Mouse (Mus musculus) CH12.LX (cell line): ENCODE results near the gene Adss. TPM values are rescaled to one million over a fixed set of nuclear protein-coding genes. Genes with fewer than 3 reads are reported as not detected.
"Not testable (repeated sequence)": the region's sequence is repeated elsewhere in the genome, so short reads cannot be mapped to it uniquely, and the experiment has no call there.

Experiments used
- DNase-seq: peaks from one replicate; pipeline ENCODE4 v3.0.0-alpha.2; 2013; ENCODE audit errors: extremely low read depth
- H3K27ac ChIP-seq: 2 replicates; pipeline ENCODE4 v1.5.1; 2012; ENCODE audit warnings: low read depth, mild to moderate bottlenecking, control low read depth, moderate library complexity; ENCODE audit not compliant: insufficient read depth
- H3K27me3 ChIP-seq: replicated peaks from 2 replicates; pipeline ENCODE3; 2012; ENCODE audit warnings: inconsistent platforms
- H3K36me3 ChIP-seq, 2 experiments: replicated peaks in 1 of 2; 2 replicates each; pipeline versions ENCODE3 to v1.6.1; 2012; ENCODE audit warnings: inconsistent platforms in 1 of 2, low read length in 1 of 2, mild to moderate bottlenecking in 1 of 2, mixed read lengths in 1 of 2, moderate library complexity in 1 of 2; ENCODE audit not compliant: control insufficient read depth in 1 of 2, insufficient read depth in 1 of 2
- H3K4me1 ChIP-seq, 2 experiments: 2 replicates each; pipeline ENCODE4 v1.6.1; 2012; ENCODE audit warnings: inconsistent platforms in 1 of 2, moderate library complexity in 1 of 2; ENCODE audit not compliant: insufficient read depth in 2 of 2, control insufficient read depth in 1 of 2
- H3K4me2 ChIP-seq: 2 replicates; pipeline ENCODE4 v1.6.1; 2012; ENCODE audit warnings: low read depth, mild to moderate bottlenecking, control low read depth; ENCODE audit not compliant: poor library complexity, insufficient read depth, severe bottlenecking
- H3K4me3 ChIP-seq, 3 experiments: fragments of 150-350 bp in 1 of 3; sonication (generic) in 1 of 3; replicated peaks in 1 of 3; 2 replicates each; pipeline versions ENCODE3 to v1.5.1; 2011 to 2012; ENCODE audit warnings: low read depth in 2 of 3, low read length in 2 of 3, mild to moderate bottlenecking in 2 of 3, moderate library complexity in 2 of 3, control low read depth in 1 of 3, improper control_type of control experiment in 1 of 3, inconsistent platforms in 1 of 3, mixed read lengths in 1 of 3; ENCODE audit not compliant: poor library complexity in 1 of 3
- H3K79me2 ChIP-seq: replicated peaks from 2 replicates; pipeline ENCODE4 v1.6.1; 2012; ENCODE audit warnings: mild to moderate bottlenecking, moderate library complexity; ENCODE audit not compliant: control insufficient read depth, poor library complexity, insufficient read depth, severe bottlenecking; ENCODE audit errors: extremely low read depth
- H3K9ac ChIP-seq: 2 replicates; pipeline ENCODE4 v1.6.1; 2012; ENCODE audit warnings: low read depth, mild to moderate bottlenecking, control low read depth, moderate library complexity; ENCODE audit not compliant: insufficient read depth
- H3K9me3 ChIP-seq: replicated peaks from 2 replicates; pipeline ENCODE3; 2012; ENCODE audit warnings: low read length, inconsistent platforms, mixed read lengths
- CTCF ChIP-seq, 2 experiments: IDR thresholded peaks in 1 of 2; conservative IDR thresholded peaks in 1 of 2; 2 replicates each; pipeline ENCODE4 v1.5.1; 2011 to 2012; ENCODE audit warnings: low read depth in 2 of 2, low read length in 2 of 2, improper control_type of control experiment in 1 of 2, inconsistent platforms in 1 of 2, mild to moderate bottlenecking in 1 of 2, moderate library complexity in 1 of 2
- E2F4 ChIP-seq: IDR thresholded peaks from 2 replicates; pipeline ENCODE4 v1.6.1; 2011; ENCODE audit warnings: low read depth, low read length, improper control_type of control experiment; ENCODE audit not compliant: insufficient replicate concordance
- GABPA ChIP-seq: IDR thresholded peaks from 2 replicates; pipeline ENCODE4 v1.6.1; 2012; ENCODE audit warnings: low read depth, low read length, improper control_type of control experiment, inconsistent platforms; ENCODE audit not compliant: insufficient replicate concordance
- RAD21 ChIP-seq: IDR thresholded peaks from 2 replicates; pipeline ENCODE4 v1.6.1; 2011; ENCODE audit warnings: low read depth, mild to moderate bottlenecking, low read length, improper control_type of control experiment, moderate library complexity
- SMC3 ChIP-seq: IDR thresholded peaks from 2 replicates; pipeline ENCODE4 v1.6.1; 2011; ENCODE audit warnings: low read depth, low read length, improper control_type of control experiment
- dilution Hi-C: fragments of 300-500 bp; cut with MboI; formaldehyde crosslinking; loops from 2 replicates; pipeline ENCODE4 v1.14.3; 2020; ENCODE audit warnings: low sequenced_read_pairs; ENCODE audit not compliant: extremely low pct_unique_long_range_greater_than_20kb, extremely low pct_ligation_motif_present
- in situ Hi-C: fragments of 300-500 bp; cut with MboI; formaldehyde crosslinking; loops from 3 replicates; pipeline ENCODE4 v1.14.3; 2019; ENCODE audit warnings: low sequenced_read_pairs, low pct_ligation_motif_present, low pct_unique_long_range_greater_than_20kb, mixed read lengths
- polyA plus RNA-seq: library from polyadenylated mRNA; unstranded; fragments of >175 nt; gene quantifications from 2 replicates; pipeline ENCODE4 v1.2.1, GENCODE M21; 2012; ENCODE audit warnings: low read depth; ENCODE audit not compliant: insufficient read length
- total RNA-seq, 2 experiments: library from RNA; depleted of rRNA; stranded (reverse); fragments of 300-350 nt in 1 of 2; fragments of >200 nt in 1 of 2; gene quantifications; 2 replicates each; pipeline ENCODE4 v1.2.3; 2012 to 2014

The Adss gene
- total and polyA plus RNA-seq, 3 experiments = 45.2 to 105 (median 95.5) TPM

GRCm38 (mm10) chr1:177845812-177846211, 49.5 kb upstream of the Adss start:
- H3K27me3 ChIP-seq, H3K9ac ChIP-seq, H3K27ac ChIP-seq, H3K9me3 ChIP-seq, H3K4me1 ChIP-seq, H3K79me2 ChIP-seq, dilution Hi-C loops, in situ Hi-C loops, H3K36me3 ChIP-seq, H3K4me3 ChIP-seq: not testable (repeated sequence)
- peak; percentile 29 for DNase-seq
- peak; percentile 30 to 37; a peak in 3 of 4 replicates for TF ChIP-seq CTCF (conservative IDR thresholded peaks at IDR 0.05 in 1 of 2, IDR thresholded peaks at IDR 0.05 in 1 of 2; ENCODE audit: low read depth in 2 of 2, low read length in 2 of 2)
- TF ChIP-seq, all 38 proteins: peak for 1; not testable (repeated sequence) for 37
- H3K4me2 ChIP-seq = not testable (repeated sequence)

- H3K4me2 ChIP-seq, in situ Hi-C loops, dilution Hi-C loops, DNase-seq, H3K27ac ChIP-seq, H3K4me1 ChIP-seq, H3K4me3 ChIP-seq, H3K79me2 ChIP-seq, H3K9me3 ChIP-seq, H3K36me3 ChIP-seq, H3K27me3 ChIP-seq, H3K9ac ChIP-seq: not testable (repeated sequence)
Observed at GRCm38 (mm10) chr1:177827776-177828175, 31.5 kb upstream of the Adss start.

GRCm38 (mm10) chr1:177806772-177807171, 10.5 kb upstream of the Adss start:
- H3K27ac ChIP-seq, H3K27me3 ChIP-seq, dilution Hi-C loops, H3K9me3 ChIP-seq, H3K4me1 ChIP-seq, H3K4me2 ChIP-seq, in situ Hi-C loops, H3K4me3 ChIP-seq, H3K79me2 ChIP-seq, H3K9ac ChIP-seq, H3K36me3 ChIP-seq: not testable (repeated sequence)
- TF ChIP-seq CTCF (conservative IDR thresholded peaks at IDR 0.05 in 1 of 2, IDR thresholded peaks at IDR 0.05 in 1 of 2; ENCODE audit: low read depth in 2 of 2, low read length in 2 of 2) (peak in 1 of 2 experiments; percentile 56; a peak in 3 of 4 replicates), RAD21 (peak; percentile 24), SMC3 (peak; percentile 4; the same call in 1 of the 2 replicates)
- peak; percentile 58 for DNase-seq

GRCm38 (mm10) chr1:177803511-177803910, 7.2 kb upstream of the Adss start:
- H3K4me3 ChIP-seq = no peak overlapping the region
- no peak overlapping the region for H3K4me2 ChIP-seq
- no peak overlapping the region for H3K9ac ChIP-seq
- H3K36me3 ChIP-seq = no peaks in the 10 kb centered on the region
- no peak for DNase-seq
- H3K4me1 ChIP-seq = no peaks in the 10 kb centered on the region
- in situ Hi-C loops = no loop called here
- H3K27ac ChIP-seq = no peak overlapping the region
- no peaks in the 10 kb centered on the region for H3K79me2 ChIP-seq
- dilution Hi-C loops = no loop called here
- no peaks in the 10 kb centered on the region for H3K27me3 ChIP-seq
- TF ChIP-seq E2F4 = no peak
- TF ChIP-seq GABPA = no peak
- no peaks in the 10 kb centered on the region for H3K9me3 ChIP-seq
